Mouse (Mus musculus) heart, adult 2 months (tissue): Measurements from ENCODE around the gene Fgr. TPM values are rescaled to one million over a fixed set of nuclear protein-coding genes. Genes with fewer than 3 reads are reported as not detected.
A peak's percentile ranks its signal among the peaks of the same experiment; 100 is the strongest.

Experiments used
- DNase-seq, 2 experiments: peaks; one replicate each; pipeline ENCODE4 v3.0.0; 2021
- H3K27ac ChIP-seq: fragments of 200-600 bp; 2 replicates; pipeline ENCODE4 v1.8.1; 2022
- H3K27me3 ChIP-seq: fragments of 200-500 bp; 2 replicates; pipeline ENCODE4 v1.6.1; 2012; ENCODE audit warnings: mild to moderate bottlenecking, low read length, inconsistent platforms, mixed read lengths; ENCODE audit not compliant: control insufficient read depth, insufficient read depth
- H3K36me3 ChIP-seq: fragments of 200-500 bp; 2 replicates; pipeline ENCODE4 v1.6.1; 2012; ENCODE audit warnings: low read length, inconsistent platforms; ENCODE audit not compliant: control insufficient read depth, insufficient read depth
- H3K4me1 ChIP-seq: fragments of 200-500 bp; 2 replicates; pipeline ENCODE4 v1.6.1; 2011; ENCODE audit warnings: low read length; ENCODE audit not compliant: control insufficient read depth, insufficient read depth
- H3K4me3 ChIP-seq: fragments of 200-600 bp; 2 replicates; pipeline ENCODE4 v1.8.1; 2022
- H3K79me2 ChIP-seq: fragments of 200-500 bp; replicated peaks from 2 replicates; pipeline ENCODE4 v1.6.1; 2012; ENCODE audit warnings: mild to moderate bottlenecking, inconsistent platforms, low read length, moderate library complexity, mixed read lengths; ENCODE audit not compliant: control insufficient read depth, insufficient read depth
- H3K9ac ChIP-seq: fragments of 200-500 bp; 2 replicates; pipeline ENCODE4 v1.6.1; 2012; ENCODE audit warnings: low read depth, mild to moderate bottlenecking, control low read depth, inconsistent platforms, low read length, mixed read lengths
- CTCF ChIP-seq: fragments of 200-600 bp; IDR thresholded peaks from 2 replicates; pipeline ENCODE4 v1.8.1; 2022; ENCODE audit warnings: antibody characterized with exemption, mild to moderate bottlenecking, moderate library complexity
- EP300 ChIP-seq: fragments of 200-500 bp; IDR thresholded peaks from 2 replicates; pipeline ENCODE4 v1.6.1; 2011; ENCODE audit warnings: low read depth, low read length, control low read depth; ENCODE audit not compliant: insufficient read depth
- POLR2A ChIP-seq: fragments of 200-500 bp; IDR thresholded peaks from 2 replicates; pipeline ENCODE4 v1.6.1; 2011; ENCODE audit warnings: mild to moderate bottlenecking, low read depth, low read length, control low read depth; ENCODE audit not compliant: insufficient read depth
- WGBS: fragments of 180-500 bp; shearing (Covaris S2); methylation state at CpG from one replicate; pipeline ENCODE4 v1.1.7; 2018; 5-methylcytosine and 5-hydroxymethylcytosine counted together
- intact Hi-C: fragments of 180-260 bp; cut with DNase I; formaldehyde crosslinking; loops from one replicate; pipeline ENCODE4 v1.15.1; 2025
- polyA plus RNA-seq: library from polyadenylated mRNA; depleted of rRNA; stranded (reverse); fragments of >200 nt; gene quantifications from 2 replicates; pipeline ENCODE4 v1.2.3, GENCODE M21; 2012
- total RNA-seq, 2 experiments: library from RNA; stranded (reverse); gene quantifications; 2 replicates each; pipeline ENCODE4 v1.2.3; 2021

Gene Fgr
- total and polyA plus RNA-seq, 3 experiments: 0.43 to 1.7 (median 0.47) TPM

GRCm38 (mm10) chr4:133043798-133044646, 70.1 kb downstream of the Fgr start:
- DNase-seq: peak; percentile 75 to 88
- WGBS: 38% methylated on average over 6 of the region's 6 CpGs
- TF ChIP-seq CTCF (no peak), EP300 (0 out of 2 replicates have a peak, but pooled peaks have one; percentile 44), POLR2A (0 out of 2 replicates have a peak, but pooled peaks have one; percentile 28)
- peak overlapping the region; percentile 86 for H3K27ac ChIP-seq
- H3K9ac ChIP-seq: peak overlapping the region; percentile 30; the same call in 1 of the 2 replicates
- peaks cover 44% of the 10 kb centered on the region for H3K4me1 ChIP-seq
- no peaks in the 10 kb centered on the region for H3K27me3 ChIP-seq
- no peak overlapping the region for H3K4me3 ChIP-seq
- H3K36me3 ChIP-seq: no peaks in the 10 kb centered on the region
- peaks cover 2% of the 10 kb centered on the region; the same call in 1 of the 2 replicates for H3K79me2 ChIP-seq
- intact Hi-C loops: no loop called here

- Histone ChIP-seq H3K9ac (peak overlapping the region; percentile 20; the same call in 1 of the 2 replicates), H3K36me3 (no peaks in the 10 kb centered on the region), H3K4me1 (peaks cover 47% of the 10 kb centered on the region), H3K27me3 (no peaks in the 10 kb centered on the region), H3K4me3 (0 out of 2 replicates have a peak overlapping the region, but pooled peaks have one; percentile 4), H3K27ac (peak overlapping the region; percentile 86), H3K79me2 (peaks cover 2% of the 10 kb centered on the region; the same call in 1 of the 2 replicates)
- TF ChIP-seq CTCF: no peak
- TF ChIP-seq POLR2A: no peak
- TF ChIP-seq EP300: no peak; the same call in 1 of the 2 replicates
- DNase-seq: no peak
- intact Hi-C loops: no loop called here
- 29% methylated on average over 6 of the region's 6 CpGs for WGBS
Observed at GRCm38 (mm10) chr4:133044647-133045094, 70.8 kb downstream of the Fgr start.

- TF ChIP-seq EP300: no peak
- no peak for TF ChIP-seq CTCF
- no peak for TF ChIP-seq POLR2A
- H3K4me3 ChIP-seq: no peak overlapping the region
- no peaks in the 10 kb centered on the region; the same call in 1 of the 2 replicates for H3K79me2 ChIP-seq
- no peaks in the 10 kb centered on the region for H3K27me3 ChIP-seq
- H3K9ac ChIP-seq: peak overlapping the region; percentile 7
- intact Hi-C loops: no loop called here
- H3K4me1 ChIP-seq: peaks cover 56% of the 10 kb centered on the region
- 30% methylated on average over 11 of the region's 11 CpGs for whole genome bisulfite sequencing
- H3K27ac ChIP-seq: peak overlapping the region; percentile 86
- no peak for DNase-seq
- H3K36me3 ChIP-seq: no peaks in the 10 kb centered on the region
Observed at GRCm38 (mm10) chr4:133045771-133046474, 72.0 kb downstream of the Fgr start.

GRCm38 (mm10) chr4:133046691-133047352, 72.9 kb downstream of the Fgr start:
- Histone ChIP-seq H3K9ac (no peak overlapping the region), H3K36me3 (no peaks in the 10 kb centered on the region), H3K27me3 (no peaks in the 10 kb centered on the region), H3K4me1 (peaks cover 60% of the 10 kb centered on the region), H3K27ac (peak overlapping the region; percentile 13), H3K79me2 (no peaks in the 10 kb centered on the region; the same call in 1 of the 2 replicates), H3K4me3 (no peak overlapping the region)
- 35% methylated on average over 12 of the region's 12 CpGs for WGBS
- intact Hi-C loops: no loop called here
- TF ChIP-seq POLR2A (no peak), EP300 (no peak), CTCF (no peak)
- no peak for DNase-seq

GRCm38 (mm10) chr4:133047353-133048105, 73.6 kb downstream of the Fgr start:
- Histone ChIP-seq H3K79me2 (no peaks in the 10 kb centered on the region; the same call in 1 of the 2 replicates), H3K9ac (no peak overlapping the region), H3K36me3 (no peaks in the 10 kb centered on the region), H3K27ac (peak overlapping the region; percentile 13), H3K4me1 (peaks cover 60% of the 10 kb centered on the region), H3K4me3 (no peak overlapping the region), H3K27me3 (no peaks in the 10 kb centered on the region)
- intact Hi-C loops: no loop called here
- TF ChIP-seq EP300: no peak
- TF ChIP-seq POLR2A: no peak
- TF ChIP-seq CTCF: no peak
- no peak for DNase-seq
- 45% methylated on average over 14 of the region's 16 CpGs for WGBS
